Mouse (Mus musculus): ENCODE results near the gene Lrch1. TPM values are rescaled to one million over a fixed set of nuclear protein-coding genes. Genes with fewer than 3 reads are reported as not detected.

The Lrch1 gene
- polyA plus RNA-seq, 1 experiment = 8.4 TPM

- Histone ChIP-seq H3K27me3 (replicated peaks; ENCODE audit: control insufficient read depth, insufficient read depth, low read length) (no peaks in the 10 kb centered on the region; the same call in 1 of the 2 replicates), H3K27ac (ENCODE audit: insufficient read depth, low read depth, low read length) (no peak overlapping the region), H3K4me3 (ENCODE audit: insufficient read depth, low read depth, low read length) (no peak overlapping the region), H3K36me3 (ENCODE audit: control insufficient read depth, insufficient read depth, low read length) (no peaks in the 10 kb centered on the region), H3K4me1 (ENCODE audit: control insufficient read depth, insufficient read depth, low read length) (no peaks in the 10 kb centered on the region)
- TF ChIP-seq POLR2A (IDR thresholded peaks at IDR 0.05; ENCODE audit: low read depth, low read length) = no peak
- no peak for TF ChIP-seq CTCF (conservative IDR thresholded peaks at IDR 0.05; ENCODE audit: insufficient read depth, insufficient read length, low read depth, low read length)
- no peak for DNase-seq
- WGBS = 47% methylated on average over 4 of the region's 4 CpGs
These were observed 38.0 kb upstream of the Lrch1 start for GRCm38 (mm10) chr14:74985658-74986057.

DNA sequence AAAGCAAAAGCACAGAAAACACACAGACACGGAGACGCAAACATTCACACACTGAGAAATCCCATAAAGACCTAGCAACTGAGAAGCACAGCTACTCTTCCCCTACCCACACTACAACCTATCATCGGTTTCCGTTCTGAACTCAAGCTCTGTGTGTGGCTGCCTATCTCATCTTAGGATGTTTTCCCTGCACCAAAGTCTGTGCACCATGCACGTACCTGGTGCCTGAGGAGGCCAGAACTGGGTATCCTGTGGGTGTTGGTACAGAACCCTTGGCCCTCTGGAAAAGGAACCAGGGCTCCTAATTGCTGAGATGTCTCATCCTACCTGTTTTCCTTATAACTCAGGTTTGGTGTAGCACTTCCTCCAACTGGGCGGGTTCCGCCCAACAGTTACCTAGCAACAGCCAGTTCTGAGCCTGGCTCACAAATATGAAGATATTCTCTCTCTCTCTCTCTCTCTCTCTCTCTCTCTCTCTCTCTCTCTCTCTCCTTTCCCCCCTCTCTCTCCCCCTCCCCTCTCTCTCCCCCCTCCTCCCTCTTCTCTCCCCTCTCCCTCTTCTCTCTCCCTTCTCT lies 37.2 kb upstream of the Lrch1 start:
- WGBS = 82% methylated on average over 7 of the region's 7 CpGs
- DNase-seq = no peak
- H3K4me1 ChIP-seq (ENCODE audit: control insufficient read depth, insufficient read depth, low read length) = no peaks in the 10 kb centered on the region
- no peak overlapping the region for H3K4me3 ChIP-seq (ENCODE audit: insufficient read depth, low read depth, low read length)
- TF ChIP-seq CTCF (conservative IDR thresholded peaks at IDR 0.05; ENCODE audit: insufficient read depth, insufficient read length, low read depth, low read length) = no peak
- no peak for TF ChIP-seq POLR2A (IDR thresholded peaks at IDR 0.05; ENCODE audit: low read depth, low read length)
- no peaks in the 10 kb centered on the region for H3K36me3 ChIP-seq (ENCODE audit: control insufficient read depth, insufficient read depth, low read length)
- H3K27ac ChIP-seq (ENCODE audit: insufficient read depth, low read depth, low read length) = no peak overlapping the region
- no peaks in the 10 kb centered on the region; the same call in 1 of the 2 replicates for H3K27me3 ChIP-seq (replicated peaks; ENCODE audit: control insufficient read depth, insufficient read depth, low read length)

DNA sequence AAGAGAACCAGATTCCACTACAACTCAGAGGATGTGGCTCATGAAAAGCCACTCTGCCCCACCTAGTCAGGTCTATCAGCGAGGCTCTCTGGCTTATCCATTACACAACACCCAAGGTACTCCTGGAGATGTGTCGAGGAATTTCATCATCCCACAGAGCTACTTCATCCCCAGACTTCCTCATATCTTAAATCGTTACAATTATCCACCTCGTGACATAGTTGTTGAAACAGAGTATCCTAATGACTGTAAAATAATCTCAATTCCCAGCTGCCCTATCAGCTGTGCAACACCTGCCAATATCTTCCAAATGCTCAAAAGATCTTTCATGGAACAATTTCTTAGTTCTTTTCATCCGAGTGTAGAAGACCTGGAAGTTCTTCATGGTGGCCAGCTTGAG lies 35.4 kb upstream of the Lrch1 start:
- H3K36me3 ChIP-seq (ENCODE audit: control insufficient read depth, insufficient read depth, low read length) = no peaks in the 10 kb centered on the region
- TF ChIP-seq CTCF (conservative IDR thresholded peaks at IDR 0.05; ENCODE audit: insufficient read depth, insufficient read length, low read depth, low read length) (no peak), POLR2A (IDR thresholded peaks at IDR 0.05; ENCODE audit: low read depth, low read length) (no peak)
- DNase-seq = no peak
- WGBS = 85% methylated on average over 5 of the region's 5 CpGs
- H3K4me3 ChIP-seq (ENCODE audit: insufficient read depth, low read depth, low read length) = no peak overlapping the region
- no peaks in the 10 kb centered on the region for H3K4me1 ChIP-seq (ENCODE audit: control insufficient read depth, insufficient read depth, low read length)
- no peaks in the 10 kb centered on the region; the same call in 1 of the 2 replicates for H3K27me3 ChIP-seq (replicated peaks; ENCODE audit: control insufficient read depth, insufficient read depth, low read length)
- H3K27ac ChIP-seq (ENCODE audit: insufficient read depth, low read depth, low read length) = no peak overlapping the region

- Histone ChIP-seq H3K4me1 (ENCODE audit: control insufficient read depth, insufficient read depth, low read length) (no peaks in the 10 kb centered on the region), H3K4me3 (ENCODE audit: insufficient read depth, low read depth, low read length) (no peak overlapping the region), H3K27ac (ENCODE audit: insufficient read depth, low read depth, low read length) (no peak overlapping the region), H3K36me3 (ENCODE audit: control insufficient read depth, insufficient read depth, low read length) (no peaks in the 10 kb centered on the region), H3K27me3 (replicated peaks; ENCODE audit: control insufficient read depth, insufficient read depth, low read length) (no peaks in the 10 kb centered on the region; the same call in 1 of the 2 replicates)
- DNase-seq = no peak
- TF ChIP-seq POLR2A (IDR thresholded peaks at IDR 0.05; ENCODE audit: low read depth, low read length) (no peak), CTCF (conservative IDR thresholded peaks at IDR 0.05; ENCODE audit: insufficient read depth, insufficient read length, low read depth, low read length) (no peak)
- 81% methylated on average over 3 of the region's 3 CpGs for WGBS
These were observed 33.3 kb upstream of the Lrch1 start for GRCm38 (mm10) chr14:74981016-74981415.

DNA sequence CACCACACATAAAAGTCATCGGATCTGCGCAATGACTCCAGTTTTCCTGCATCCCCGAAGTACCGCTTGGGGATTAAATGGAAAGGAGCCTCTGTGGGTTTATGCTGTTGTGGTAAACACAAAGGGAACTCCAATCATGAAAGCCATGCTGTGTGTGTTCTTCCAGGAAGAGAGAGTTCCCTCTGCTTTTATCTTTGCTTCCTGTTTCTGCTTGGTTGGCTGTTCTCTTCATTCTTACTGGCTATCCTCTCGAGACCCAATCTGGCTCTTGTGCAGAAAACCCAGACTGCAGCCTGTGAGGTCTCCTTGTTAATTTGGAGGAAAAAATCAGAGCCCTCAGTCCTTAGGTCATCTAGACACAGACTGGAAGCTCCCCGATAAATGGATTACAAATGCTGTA lies 29.3 kb upstream of the Lrch1 start:
- no peaks in the 10 kb centered on the region for H3K27me3 ChIP-seq (replicated peaks; ENCODE audit: control insufficient read depth, insufficient read depth, low read length)
- TF ChIP-seq POLR2A (IDR thresholded peaks at IDR 0.05; ENCODE audit: low read depth, low read length) (no peak), CTCF (conservative IDR thresholded peaks at IDR 0.05; ENCODE audit: insufficient read depth, insufficient read length, low read depth, low read length) (no peak)
- no peak overlapping the region for H3K27ac ChIP-seq (ENCODE audit: insufficient read depth, low read depth, low read length)
- H3K36me3 ChIP-seq (ENCODE audit: control insufficient read depth, insufficient read depth, low read length) = no peaks in the 10 kb centered on the region
- no peak for DNase-seq
- H3K4me1 ChIP-seq (ENCODE audit: control insufficient read depth, insufficient read depth, low read length) = peaks cover 4% of the 10 kb centered on the region; the same call in 1 of the 2 replicates
- no peak overlapping the region for H3K4me3 ChIP-seq (ENCODE audit: insufficient read depth, low read depth, low read length)
- 86% methylated on average over 6 of the region's 6 CpGs for WGBS

GRCm38 (mm10) chr14:74974136-74974651 lies 26.5 kb upstream of the Lrch1 start:
- H3K4me3 ChIP-seq (ENCODE audit: insufficient read depth, low read depth, low read length) = no peak overlapping the region
- no peaks in the 10 kb centered on the region for H3K36me3 ChIP-seq (ENCODE audit: control insufficient read depth, insufficient read depth, low read length)
- whole genome bisulfite sequencing = 68% methylated on average over 10 of the region's 10 CpGs
- no peak for TF ChIP-seq POLR2A (IDR thresholded peaks at IDR 0.05; ENCODE audit: low read depth, low read length)
- no peak for TF ChIP-seq CTCF (conservative IDR thresholded peaks at IDR 0.05; ENCODE audit: insufficient read depth, insufficient read length, low read depth, low read length)
- H3K4me1 ChIP-seq (ENCODE audit: control insufficient read depth, insufficient read depth, low read length) = peaks cover 4% of the 10 kb centered on the region; the same call in 1 of the 2 replicates
- no peaks in the 10 kb centered on the region for H3K27me3 ChIP-seq (replicated peaks; ENCODE audit: control insufficient read depth, insufficient read depth, low read length)
- peak; percentile 75 for DNase-seq
- peak overlapping the region; percentile 24; the same call in 1 of the 2 replicates for H3K27ac ChIP-seq (ENCODE audit: insufficient read depth, low read depth, low read length)

DNA sequence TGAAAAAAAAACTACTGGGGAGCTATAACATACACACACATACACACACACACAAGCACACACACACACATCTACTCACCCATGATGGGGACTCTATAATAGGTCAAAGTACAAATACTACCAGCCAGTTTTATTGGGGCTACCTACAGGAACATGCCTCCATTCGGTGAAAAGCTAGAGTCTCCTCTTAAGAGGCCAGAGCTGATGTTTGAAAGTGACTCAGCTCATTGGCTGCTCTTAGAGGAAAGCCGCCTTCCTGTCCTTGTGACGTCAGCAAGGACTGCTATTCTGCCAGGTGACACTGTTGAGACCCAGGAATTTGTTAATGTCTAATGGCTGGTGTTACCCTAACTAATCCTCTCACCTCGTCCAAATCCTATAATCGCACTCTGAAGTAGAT lies 25.0 kb upstream of the Lrch1 start:
- no peaks in the 10 kb centered on the region for H3K27me3 ChIP-seq (replicated peaks; ENCODE audit: control insufficient read depth, insufficient read depth, low read length)
- WGBS = 76% methylated on average over 5 of the region's 5 CpGs
- H3K36me3 ChIP-seq (ENCODE audit: control insufficient read depth, insufficient read depth, low read length) = no peaks in the 10 kb centered on the region
- no peak for DNase-seq
- TF ChIP-seq POLR2A (IDR thresholded peaks at IDR 0.05; ENCODE audit: low read depth, low read length) (no peak), CTCF (conservative IDR thresholded peaks at IDR 0.05; ENCODE audit: insufficient read depth, insufficient read length, low read depth, low read length) (no peak)
- H3K27ac ChIP-seq (ENCODE audit: insufficient read depth, low read depth, low read length) = no peak overlapping the region
- peaks cover 4% of the 10 kb centered on the region; the same call in 1 of the 2 replicates for H3K4me1 ChIP-seq (ENCODE audit: control insufficient read depth, insufficient read depth, low read length)
- no peak overlapping the region for H3K4me3 ChIP-seq (ENCODE audit: insufficient read depth, low read depth, low read length)
